Mouse (Mus musculus): ENCODE results near the gene Napb.

DNA sequence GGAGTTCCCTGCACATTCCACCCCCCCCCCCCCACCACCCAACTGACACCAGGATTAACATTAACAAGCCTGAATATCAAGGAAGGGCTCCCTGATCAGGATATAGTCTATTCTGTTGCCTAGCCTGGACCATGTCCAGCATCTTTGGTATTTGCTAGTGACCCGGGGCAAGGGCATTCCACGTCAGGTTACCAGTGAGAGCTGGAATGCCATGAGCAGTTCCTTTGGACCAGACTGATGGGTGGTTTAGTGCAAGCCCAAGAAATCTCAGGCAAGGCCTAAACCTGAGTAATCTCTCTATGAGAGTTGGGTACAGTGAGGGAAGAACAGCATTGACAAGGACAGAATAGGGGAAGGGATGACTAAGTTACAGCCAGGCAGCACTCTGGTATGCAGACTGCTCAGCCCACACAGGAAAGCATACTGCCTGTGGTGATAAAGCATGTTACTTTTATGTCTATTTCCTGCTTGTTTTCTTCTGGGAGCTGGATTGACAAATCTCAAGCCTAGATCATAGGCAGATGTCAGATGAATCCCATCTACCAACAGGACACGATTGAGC is 11.7 kb upstream of the Napb start:
- TF ChIP-seq HCFC1 (IDR thresholded peaks at IDR 0.05; ENCODE audit: borderline replicate concordance, insufficient read depth, low read length) (no peak), ZC3H11A (IDR thresholded peaks at IDR 0.05; ENCODE audit: borderline replicate concordance, low read depth, low read length) (no peak)
